ENCODE assay signal across 8 mouse cellular contexts in genomic region chr11:100850778-100851528, GRCm38 (mm10). TPM values are rescaled to one million over a fixed set of nuclear protein-coding genes. Genes with fewer than 3 reads are reported as not detected.
DNase-seq lines count a peak whose midpoint lies in the region; ATAC-seq and TF ChIP-seq lines count a peak whose summit lies in the region.

No protein-coding gene starts in this region.

- no peaks in the 10 kb centered on the region for H3K9me3 ChIP-seq in liver, embryonic 16.5 days (replicated peaks; ENCODE audit: control insufficient read depth, low read length)
- H3K9me3 ChIP-seq in neural tube, embryonic 15.5 days (replicated peaks) = no peaks in the 10 kb centered on the region

- TF ChIP-seq CTCF in Patski (IDR thresholded peaks at IDR 0.05) = no peak

- peak overlapping the region; percentile 84 for H3K9ac ChIP-seq in liver, embryonic 16.5 days (ENCODE audit: low read depth, low read length)
- peak overlapping the region; percentile 93 for H3K9ac ChIP-seq in neural tube, embryonic 15.5 days (replicated peaks)

- CTCF ChIA-PET in Patski (lab: Charles Lee) = interaction anchor here (1.7 kb wide), 1 partner anchor 79 kb away, joined by 6 read pairs; no protein-coding TSS in a partner anchor

- ATAC-seq in Patski = peak; percentile 28
- ATAC-seq in granulocyte monocyte progenitor cell, adult 5-6 weeks (replicated peaks; ENCODE audit: poor library complexity, severe bottlenecking) = peak; percentile 41
- ATAC-seq in liver, embryonic 16.5 days (ENCODE audit: low read depth) = peak; percentile 59
- ATAC-seq in neural tube, embryonic 15.5 days (ENCODE audit: low FRiP score) = peak; percentile 49

- peak overlapping the region; percentile 79 for H3K4me3 ChIP-seq in liver, embryonic 16.5 days (ENCODE audit: low read depth, low read length)
- H3K4me3 ChIP-seq in neural tube, embryonic 15.5 days (replicated peaks) = peak overlapping the region; percentile 90

- DNase-seq in 3T3-L1 (ENCODE audit: low read depth, low spot score) = peak; percentile 74
- DNase-seq in Patski (ENCODE audit: low read depth, low spot score) = no peak
- peak; percentile 76 for DNase-seq in embryo, embryonic 10.5 days (ENCODE audit: low spot score)
- DNase-seq in kidney, adult 18-20 months = peak; percentile 79
- DNase-seq in urinary bladder, adult 2 months (ENCODE audit: low spot score) = peak; percentile 63

- POLR2A ChIA-PET in Patski (lab: Charles Lee) = interaction anchor here (0.6 to 2.0 kb wide), 6 partner anchors 9 to 84 kb away, joined by 3 to 6 read pairs (median 3); no protein-coding TSS in a partner anchor

- no peaks in the 10 kb centered on the region for H3K36me3 ChIP-seq in liver, embryonic 16.5 days (ENCODE audit: control insufficient read depth, insufficient read depth)
- H3K36me3 ChIP-seq in neural tube, embryonic 15.5 days = no peaks in the 10 kb centered on the region

- in situ Hi-C loops in Patski (cut with MboI; ENCODE audit: low pct_unique_long_range_greater_than_20kb) = no loop called here

- H3K27ac ChIP-seq in liver, embryonic 16.5 days (ENCODE audit: low read length) = peak overlapping the region; percentile 85
- H3K27ac ChIP-seq in neural tube, embryonic 15.5 days (replicated peaks) = peak overlapping the region; percentile 88

- H3K27me3 ChIP-seq in Patski = no peaks in the 10 kb centered on the region
- H3K27me3 ChIP-seq in liver, embryonic 16.5 days (ENCODE audit: control insufficient read depth, insufficient read depth, low read depth, low read length) = peaks cover 2% of the 10 kb centered on the region; the same call in 1 of the 2 replicates
- H3K27me3 ChIP-seq in neural tube, embryonic 15.5 days (replicated peaks) = peaks cover 12% of the 10 kb centered on the region; the same call in 1 of the 2 replicates

- 6% methylated on average over 33 of the region's 33 CpGs for WGBS in liver, embryonic 16.5 days (ENCODE audit: insufficient replicate concordance)
- 2% methylated on average over 32 of the region's 33 CpGs for WGBS in neural tube, embryonic 15.5 days

- peaks cover 35% of the 10 kb centered on the region for H3K4me1 ChIP-seq in liver, embryonic 16.5 days (ENCODE audit: control insufficient read depth, low read depth, low read length)
- peaks cover 28% of the 10 kb centered on the region for H3K4me1 ChIP-seq in neural tube, embryonic 15.5 days

- H3K4me2 ChIP-seq in liver, embryonic 16.5 days (ENCODE audit: low read depth, low read length) = peak overlapping the region; percentile 88
- H3K4me2 ChIP-seq in neural tube, embryonic 15.5 days = peak overlapping the region; percentile 82

RNA-seq across cellular contexts. Expression of gene Stat5b, which starts 0.4 kb away (rescaled TPM):
- 26.8 TPM for polyA plus RNA-seq in Patski (2021)
- total RNA-seq in granulocyte monocyte progenitor cell, adult 5-6 weeks (2014; fragmentation: Nextera tagmentation) = 35.5 and 40.5 TPM in 2 replicates
- 36.8 and 37.1 TPM in 2 replicates for total RNA-seq in granulocyte monocyte progenitor cell, adult 5-6 weeks (2017)
- polyA plus RNA-seq in liver, embryonic 16.5 days (2015; fragmentation: Nextera tagmentation; extraction: Ambion mirVana) = 21.8 and 22.6 TPM in 2 replicates
- polyA plus RNA-seq in neural tube, embryonic 15.5 days (2015; fragmentation: Nextera tagmentation; extraction: Ambion mirVana) = 18.5 and 25.5 TPM in 2 replicates
- 18.1 and 21.5 TPM in 2 replicates for polyA plus RNA-seq in urinary bladder, adult 2 months (2012; rRNA removed)

RNA-seq across cellular contexts. Expression of gene Stat5a, which starts 8.2 kb away (rescaled TPM):
- 14.4 TPM for polyA plus RNA-seq in Patski (2021)
- total RNA-seq in granulocyte monocyte progenitor cell, adult 5-6 weeks (2014; fragmentation: Nextera tagmentation) = 33.7 and 36.6 TPM in 2 replicates
- 28.9 and 29.0 TPM in 2 replicates for total RNA-seq in granulocyte monocyte progenitor cell, adult 5-6 weeks (2017)
- 8.1 and 8.3 TPM in 2 replicates for polyA plus RNA-seq in liver, embryonic 16.5 days (2015; fragmentation: Nextera tagmentation; extraction: Ambion mirVana)
- polyA plus RNA-seq in neural tube, embryonic 15.5 days (2015; fragmentation: Nextera tagmentation; extraction: Ambion mirVana) = 2.1 and 10.1 TPM in 2 replicates
- polyA plus RNA-seq in urinary bladder, adult 2 months (2012; rRNA removed) = 9.0 and 11.4 TPM in 2 replicates
